Mouse (Mus musculus): ENCODE data around the gene Ssbp2. TPM values are rescaled to one million over a fixed set of nuclear protein-coding genes. Genes with fewer than 3 reads are reported as not detected.

Ssbp2 gene
- total RNA-seq, 2 experiments from 2014 or later = 18.6 to 26.4 TPM

DNA sequence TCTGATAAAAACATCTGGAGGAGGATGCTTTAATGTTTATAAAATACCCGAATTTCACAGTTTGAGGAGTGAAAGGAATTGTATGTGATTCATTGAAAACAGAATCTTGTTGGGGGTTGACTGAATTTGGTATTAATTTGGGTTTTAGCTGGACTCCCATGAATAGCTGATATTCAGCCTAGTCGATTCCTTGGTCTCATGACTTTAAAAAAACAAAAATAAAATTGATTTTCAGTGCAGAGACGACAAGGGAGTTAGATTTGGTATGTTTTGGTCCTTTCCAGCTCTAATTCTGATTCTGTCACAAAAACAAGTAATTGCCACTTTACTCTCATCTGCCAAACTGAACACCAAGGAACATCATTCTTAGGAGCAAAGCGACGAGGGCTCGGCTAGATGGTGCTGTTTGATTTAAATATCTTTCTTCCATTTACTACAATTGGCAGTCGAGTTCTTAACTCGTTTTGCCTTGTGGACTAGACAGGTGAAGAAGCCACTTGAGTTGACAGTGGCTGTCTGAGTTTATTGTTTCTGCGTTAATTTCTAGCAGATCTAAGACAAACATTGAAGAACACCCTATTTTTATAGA is 2.9 kb downstream of the Ssbp2 start:
- intact Hi-C loops (cut with DNase I) = loop anchor here (5.0 to 10.0 kb wide), 6 partner anchors 241 to 528 kb away; partner anchors contain the start of genes Atg10 and Zcchc9
- peak; percentile 60 for TF ChIP-seq CTCF (IDR thresholded peaks at IDR 0.05)
- Histone ChIP-seq H3K27ac (peak overlapping the region; percentile 81; the same call in 1 of the 2 replicates), H3K4me3 (peak overlapping the region; percentile 28; the same call in 1 of the 2 replicates)
- no peak for DNase-seq

DNA sequence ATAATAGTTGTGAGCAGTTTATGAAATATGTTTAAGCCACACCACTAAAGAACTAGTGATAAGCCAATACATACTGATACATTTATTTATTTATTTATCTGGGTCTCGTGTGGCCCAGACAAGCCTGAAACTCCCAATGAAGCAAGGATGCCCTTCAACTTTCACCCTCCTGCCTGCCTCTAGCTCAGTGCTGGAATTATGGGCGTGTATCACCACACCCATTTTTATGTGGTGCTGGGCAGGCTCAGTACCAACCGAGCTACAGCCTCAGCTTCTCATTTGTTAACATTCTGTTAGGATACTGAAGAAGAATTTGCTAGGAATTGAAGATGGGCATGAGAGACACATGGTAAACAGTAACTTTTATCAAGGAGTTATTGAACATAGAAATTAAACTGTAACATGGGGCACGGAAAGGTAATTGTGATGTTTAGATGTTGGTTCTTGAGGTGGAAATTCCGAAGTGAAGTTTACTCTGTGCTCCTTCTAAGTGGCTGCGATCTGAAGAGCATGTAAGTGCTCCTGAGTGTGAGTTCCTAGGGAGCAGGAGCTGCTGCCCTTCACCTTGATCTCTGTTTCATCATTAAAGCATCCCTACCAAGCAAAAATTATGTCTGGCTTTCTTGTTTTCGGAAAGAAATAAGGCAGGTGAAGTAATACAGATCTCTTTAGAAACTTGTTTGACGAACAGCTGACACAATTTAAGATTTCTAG is 5.1 kb downstream of the Ssbp2 start:
- TF ChIP-seq CTCF (IDR thresholded peaks at IDR 0.05) = no peak
- H3K27ac ChIP-seq = no peak overlapping the region
- intact Hi-C loops (cut with DNase I) = loop anchor here (10.0 kb wide), 2 partner anchors 340 to 530 kb away; partner anchors contain the start of gene Zcchc9
- H3K4me3 ChIP-seq = no peak overlapping the region
- DNase-seq = no peak

DNA sequence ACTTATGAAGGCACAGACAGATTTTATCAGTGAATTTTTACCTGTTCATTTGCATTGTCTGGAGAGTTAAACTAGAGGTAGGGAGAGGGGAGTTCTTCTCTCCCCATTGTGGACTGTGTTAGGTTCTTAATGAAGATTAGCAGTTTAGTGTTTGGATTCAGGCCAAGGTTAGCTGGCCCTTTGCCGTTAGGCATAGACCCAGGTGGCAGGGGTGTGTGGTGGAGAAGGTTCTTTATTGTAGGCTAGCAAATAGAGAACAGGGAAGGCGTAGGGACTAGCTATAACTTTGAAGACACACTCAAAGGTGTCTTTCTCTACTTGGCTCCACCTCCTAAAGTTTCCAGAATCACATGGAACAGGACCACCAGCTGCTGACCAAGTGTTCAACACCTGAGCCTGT is 11.5 kb downstream of the Ssbp2 start:
- Histone ChIP-seq H3K27ac (no peak overlapping the region), H3K4me3 (no peak overlapping the region)
- DNase-seq = no peak
- intact Hi-C loops (cut with DNase I) = no loop called here
- no peak for TF ChIP-seq CTCF (IDR thresholded peaks at IDR 0.05)

DNA sequence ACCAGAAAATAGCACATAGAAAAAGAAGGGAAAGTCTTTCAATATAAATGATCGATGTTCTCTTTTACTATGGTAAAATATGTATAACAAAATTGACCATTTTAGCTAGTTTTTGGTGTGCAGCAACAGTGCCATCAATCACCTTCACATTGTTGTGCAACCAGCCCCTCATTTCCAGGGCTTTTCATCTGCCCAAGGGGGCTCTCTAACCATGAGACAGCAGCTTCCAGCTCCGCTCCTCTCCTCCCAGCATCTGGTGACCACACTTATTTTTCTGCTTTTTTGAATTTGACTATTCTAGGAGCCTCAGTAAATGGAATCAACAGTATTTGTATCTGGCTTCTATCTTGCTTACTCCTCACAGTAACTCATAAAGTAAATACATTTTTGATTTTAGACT is 11.9 kb downstream of the Ssbp2 start:
- no peak for DNase-seq
- intact Hi-C loops (cut with DNase I) = no loop called here
- no peak overlapping the region for H3K27ac ChIP-seq

DNA sequence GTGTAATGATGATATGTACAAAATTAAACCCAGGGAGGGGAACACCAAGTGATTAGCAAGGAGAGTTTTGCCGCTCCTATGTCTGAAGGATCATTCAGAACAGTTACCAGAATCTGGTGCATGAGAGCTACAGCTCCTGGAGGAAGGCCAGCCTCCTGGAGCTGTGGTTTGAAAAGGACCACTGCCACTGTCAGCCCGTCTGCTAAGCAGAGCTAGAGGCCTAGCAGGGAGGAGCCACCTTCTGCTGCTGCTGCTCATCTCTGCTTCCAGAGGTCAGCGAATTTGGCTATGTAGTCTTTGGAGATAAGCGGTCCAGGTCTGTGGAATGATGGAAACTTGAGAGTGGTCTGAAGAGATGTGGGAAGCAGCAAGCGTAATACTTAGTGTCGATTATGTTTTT is 13.4 kb downstream of the Ssbp2 start:
- peak; percentile 25 for DNase-seq
- no peak for TF ChIP-seq CTCF (IDR thresholded peaks at IDR 0.05)
- Histone ChIP-seq H3K4me3 (no peak overlapping the region), H3K27ac (no peak overlapping the region)
- intact Hi-C loops (cut with DNase I) = no loop called here

More for the DNA sequence above, 11.9 kb downstream of the Ssbp2 start:
- no peak overlapping the region for H3K4me3 ChIP-seq
- no peak for TF ChIP-seq CTCF (IDR thresholded peaks at IDR 0.05)

DNA sequence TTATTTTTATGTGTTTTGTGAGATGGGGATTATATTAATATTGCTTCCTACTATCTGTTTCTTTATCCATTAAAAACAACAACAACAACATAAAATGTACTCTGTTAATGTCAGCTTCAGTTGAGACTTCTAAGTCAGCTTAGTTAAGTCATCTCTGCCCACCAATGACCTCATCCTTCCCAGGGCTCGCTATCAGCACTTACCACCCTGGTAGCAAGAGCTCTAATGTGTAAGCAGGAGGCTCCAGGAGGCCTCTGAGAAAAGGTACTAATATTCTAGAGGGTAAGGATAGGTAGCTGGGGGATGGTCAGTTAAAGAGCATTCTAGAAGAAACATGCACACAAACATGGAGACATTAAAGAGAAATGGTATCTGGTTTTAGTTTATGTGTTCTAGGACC is 13.9 kb downstream of the Ssbp2 start:
- intact Hi-C loops (cut with DNase I) = no loop called here

DNA sequence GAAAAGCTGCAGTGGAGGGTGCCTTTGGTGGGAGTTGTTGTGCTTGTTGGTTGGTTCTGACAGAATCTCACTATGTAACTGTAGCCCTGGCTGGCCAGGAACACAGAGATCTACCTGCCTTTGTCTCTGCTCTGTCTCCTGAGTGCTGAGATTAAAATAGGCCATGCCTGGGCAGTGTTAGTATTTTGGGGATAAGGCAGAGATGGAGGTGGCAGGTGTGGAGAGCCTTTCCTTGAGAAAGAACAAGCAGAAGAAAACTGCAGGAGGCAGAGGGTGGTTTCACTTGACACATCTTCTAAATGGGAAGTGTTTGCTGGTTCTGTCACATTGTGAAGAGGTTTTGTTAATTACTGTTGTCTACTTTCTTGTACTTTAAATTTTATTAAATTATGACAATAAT is 15.8 kb downstream of the Ssbp2 start:
- Histone ChIP-seq H3K4me3 (no peak overlapping the region), H3K27ac (no peak overlapping the region)
- intact Hi-C loops (cut with DNase I) = no loop called here
- TF ChIP-seq CTCF (IDR thresholded peaks at IDR 0.05) = no peak
- DNase-seq = no peak

More for the DNA sequence above, 13.9 kb downstream of the Ssbp2 start:
- Histone ChIP-seq H3K4me3 (no peak overlapping the region), H3K27ac (no peak overlapping the region)
- TF ChIP-seq CTCF (IDR thresholded peaks at IDR 0.05) = no peak
- no peak for DNase-seq

DNA sequence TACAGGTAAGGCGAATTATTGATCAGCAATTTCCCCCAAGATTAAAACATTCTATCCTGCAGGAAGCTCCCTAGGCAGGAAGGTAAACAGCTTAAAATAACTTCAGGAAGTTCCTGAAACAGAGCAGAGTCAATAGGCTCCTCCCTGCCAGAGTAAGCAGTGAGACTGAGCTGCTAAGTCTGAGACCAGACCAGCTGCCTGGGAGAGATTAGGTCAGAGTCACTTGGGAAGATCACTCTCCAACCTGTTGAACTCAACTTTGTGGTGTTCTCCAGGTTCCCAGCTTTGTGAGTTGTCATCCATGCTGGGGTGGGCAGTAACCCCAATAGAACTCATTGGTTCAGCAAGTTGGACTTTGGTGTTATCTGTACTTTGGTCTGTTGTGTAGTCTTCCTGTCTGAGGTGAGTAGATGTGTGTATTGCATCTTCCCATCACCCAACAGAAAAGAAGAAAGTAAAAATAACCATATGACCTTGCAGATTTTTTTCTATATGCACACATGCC is 16.6 kb downstream of the Ssbp2 start:
- no peak for DNase-seq
- intact Hi-C loops (cut with DNase I) = no loop called here
- H3K4me3 ChIP-seq = no peak overlapping the region
- H3K27ac ChIP-seq = no peak overlapping the region
- TF ChIP-seq CTCF (IDR thresholded peaks at IDR 0.05) = no peak

DNA sequence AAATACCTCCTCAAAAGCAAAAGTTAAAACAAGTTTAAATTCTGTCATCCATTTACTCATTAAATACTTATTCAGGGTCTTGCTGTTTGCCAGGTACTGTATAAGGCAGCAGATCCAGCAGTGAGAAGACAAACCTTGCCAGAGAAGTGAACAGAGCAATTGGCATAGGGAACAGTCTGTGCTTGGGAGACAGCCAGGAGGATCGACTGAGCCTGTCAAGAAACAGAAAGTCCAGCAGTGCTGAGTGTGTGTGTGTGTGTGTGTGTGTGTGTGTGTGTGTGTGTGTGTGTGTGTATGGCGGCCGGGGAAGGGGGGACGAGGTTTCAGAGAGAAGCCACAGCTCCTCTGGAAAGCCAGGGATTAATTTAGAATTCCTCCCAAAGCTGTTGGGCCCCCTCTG is 17.9 kb downstream of the Ssbp2 start:
- no peak overlapping the region; the same call in 1 of the 2 replicates for H3K27ac ChIP-seq
- peak overlapping the region; percentile 46 for H3K4me3 ChIP-seq
- peak; percentile 80 for DNase-seq
- intact Hi-C loops (cut with DNase I) = no loop called here
- TF ChIP-seq CTCF (IDR thresholded peaks at IDR 0.05) = no peak

DNA sequence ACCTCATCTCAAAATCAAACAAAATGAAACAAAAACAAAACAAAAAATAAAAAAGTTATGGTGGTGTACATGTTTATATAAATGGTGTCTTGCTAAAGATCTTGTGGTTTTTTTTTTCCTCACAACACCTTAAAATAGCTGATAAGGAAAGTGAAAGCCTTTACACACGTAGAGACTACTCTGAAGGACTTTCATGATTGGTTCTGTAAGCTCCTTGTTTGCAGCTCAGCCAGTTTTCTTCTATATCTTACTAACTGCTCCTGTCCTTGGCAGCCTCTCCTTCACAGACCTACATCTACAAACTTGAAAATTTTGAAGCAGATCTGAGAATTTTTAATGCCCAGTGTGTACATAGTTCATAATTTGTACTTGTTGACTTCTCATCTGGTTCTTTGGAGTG is 24.2 kb downstream of the Ssbp2 start:
- Histone ChIP-seq H3K4me3 (no peak overlapping the region), H3K27ac (no peak overlapping the region)
- intact Hi-C loops (cut with DNase I) = no loop called here
- no peak for TF ChIP-seq CTCF (IDR thresholded peaks at IDR 0.05)
- DNase-seq = no peak

DNA sequence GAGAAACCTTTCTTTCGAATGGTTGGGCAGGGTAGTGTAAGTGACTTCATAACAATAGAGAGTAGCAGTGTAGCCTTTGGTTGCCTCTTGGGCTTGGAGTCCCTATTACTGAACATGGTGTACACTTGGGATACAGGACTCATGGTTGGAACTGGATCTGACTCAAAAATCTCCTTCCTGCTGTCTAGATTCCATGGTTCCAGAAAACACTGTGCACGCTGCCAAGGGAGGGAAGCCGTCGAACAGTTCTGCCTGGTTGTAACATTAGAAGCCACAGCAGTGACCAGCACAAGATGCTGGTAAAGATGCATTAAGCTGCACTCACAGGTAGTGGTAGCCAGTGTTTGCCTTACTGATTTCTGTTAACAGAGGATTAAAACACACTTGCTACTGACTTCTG is 32.0 kb downstream of the Ssbp2 start:
- no peak overlapping the region for H3K27ac ChIP-seq
- intact Hi-C loops (cut with DNase I) = no loop called here
- TF ChIP-seq CTCF (IDR thresholded peaks at IDR 0.05) = no peak
- no peak overlapping the region for H3K4me3 ChIP-seq
- peak; percentile 38 for DNase-seq

DNA sequence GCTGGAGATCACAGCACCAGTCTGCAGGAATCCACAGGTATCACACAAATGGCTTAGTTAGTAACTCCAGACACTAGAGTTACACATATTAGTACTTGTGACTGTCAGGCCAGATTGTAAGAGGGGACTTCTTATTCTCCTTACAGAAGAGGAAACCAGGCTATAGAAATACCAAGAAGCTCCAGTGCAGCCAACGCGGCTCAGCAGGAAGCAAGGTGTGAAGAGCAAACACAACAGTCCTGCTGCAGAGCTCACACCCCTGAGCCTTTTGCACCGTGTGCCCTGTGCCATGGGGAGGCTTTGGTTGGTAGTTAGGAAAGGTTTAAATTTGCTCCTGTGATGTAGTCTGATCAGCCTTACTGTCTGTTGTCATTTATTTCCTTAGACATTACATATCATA is 37.0 kb downstream of the Ssbp2 start:
- H3K4me3 ChIP-seq = no peak overlapping the region
- TF ChIP-seq CTCF (IDR thresholded peaks at IDR 0.05) = no peak
- no peak for DNase-seq
- no peak overlapping the region for H3K27ac ChIP-seq
- intact Hi-C loops (cut with DNase I) = no loop called here

DNA sequence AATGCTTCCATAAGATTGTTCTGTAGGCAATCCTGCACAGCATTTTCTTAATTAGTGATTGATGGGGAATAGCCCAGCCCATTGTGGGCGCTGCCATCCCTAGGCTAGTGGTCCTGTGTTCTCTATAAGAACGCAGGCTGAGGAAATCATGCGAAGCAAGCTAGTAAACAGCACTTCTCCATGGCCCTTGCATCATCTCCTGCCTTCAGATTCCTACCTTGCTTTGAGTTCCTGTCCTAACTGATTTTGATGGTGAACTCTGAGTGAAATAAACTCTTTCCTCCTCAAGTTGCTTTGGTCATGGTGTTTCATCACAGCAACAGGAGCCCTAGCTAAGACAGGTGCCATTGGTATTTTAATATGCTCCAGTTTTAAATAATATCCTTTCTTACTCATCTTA is 41.7 kb downstream of the Ssbp2 start:
- no peak overlapping the region for H3K27ac ChIP-seq
- TF ChIP-seq CTCF (IDR thresholded peaks at IDR 0.05) = no peak
- no peak overlapping the region for H3K4me3 ChIP-seq
- intact Hi-C loops (cut with DNase I) = no loop called here
- no peak for DNase-seq

All from gastrocnemius, adult 2 months (tissue).